Comparison of ENCODE assay signal across 9 mouse cellular contexts in the genomic region with DNA sequence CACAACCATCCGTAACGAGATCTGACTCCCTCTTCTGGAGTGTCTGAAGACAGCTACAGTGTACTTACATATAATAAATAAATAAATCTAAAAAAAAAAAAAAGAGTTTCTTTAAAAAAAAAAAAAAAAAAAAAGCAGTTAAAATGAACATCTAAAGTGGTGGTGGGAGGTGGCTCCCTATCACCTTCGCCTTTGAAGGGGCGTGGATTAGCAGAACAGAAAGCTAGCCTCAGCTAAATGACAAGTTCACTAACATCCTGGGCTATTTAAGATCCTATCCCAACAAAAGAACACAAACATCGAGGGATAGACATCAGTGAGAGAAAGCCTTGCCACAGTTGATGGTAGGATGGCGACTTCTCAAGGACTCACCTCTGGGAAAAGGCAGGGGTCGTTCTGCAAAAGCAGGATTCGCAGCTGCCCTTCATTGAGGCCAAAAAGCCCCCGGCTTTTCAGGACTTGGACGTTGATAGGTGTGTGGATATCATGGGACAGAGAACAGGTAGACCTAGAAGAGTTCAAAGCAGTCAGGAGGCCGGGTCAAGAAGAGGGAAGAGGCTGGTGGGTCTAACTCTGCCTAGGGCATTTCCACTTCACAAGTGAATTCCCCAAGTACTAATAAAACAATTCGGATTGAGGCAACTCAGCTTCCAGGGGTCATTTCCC. TPM values are rescaled to one million over a fixed set of nuclear protein-coding genes. Genes with fewer than 3 reads are reported as not detected.
A peak's percentile ranks its signal among the peaks of the same experiment; 100 is the strongest.
DNase-seq lines count a peak whose midpoint lies in the region; ATAC-seq and TF ChIP-seq lines count a peak whose summit lies in the region.
"Had no signal": no experiment of that assay in that cellular context is flagged by ENCODE, and none has a peak within 500 bp of the region (broad histone marks: within the 10 kb centered on the region; RNA-seq: fewer than 3 reads in every experiment).

No protein-coding gene starts in this region.

- ATAC-seq in forebrain, embryonic 13.5 days = no peak
- no peak for ATAC-seq in liver, embryonic 12.5 days

- no peak for TF ChIP-seq CTCF in cerebellum, adult 2 months (IDR thresholded peaks at IDR 0.05; ENCODE audit: borderline replicate concordance, insufficient read depth, low read depth, low read length)

- H3K4me2 ChIP-seq in forebrain, embryonic 13.5 days = peak overlapping the region; percentile 68
- H3K4me2 ChIP-seq in liver, embryonic 12.5 days = peak overlapping the region; percentile 88

- no peaks in the 10 kb centered on the region for H3K27me3 ChIP-seq in forebrain, embryonic 13.5 days
- no peaks in the 10 kb centered on the region for H3K27me3 ChIP-seq in liver, embryonic 12.5 days (replicated peaks)
- H3K27me3 ChIP-seq in cerebellum, adult 2 months (ENCODE audit: control insufficient read depth, insufficient read depth, low read length) = no peaks in the 10 kb centered on the region

- peak overlapping the region; percentile 89 for H3K27ac ChIP-seq in forebrain, embryonic 13.5 days
- no peak overlapping the region for H3K27ac ChIP-seq in liver, embryonic 12.5 days
- no peak overlapping the region for H3K27ac ChIP-seq in cerebellum, adult 2 months (ENCODE audit: insufficient read depth, low read length)

- H3K9ac ChIP-seq in forebrain, embryonic 13.5 days = peak overlapping the region; percentile 96
- H3K9ac ChIP-seq in liver, embryonic 12.5 days = peak overlapping the region; percentile 81; the same call in 1 of the 2 replicates

- DNase-seq in cerebellum, adult 9-10 months = peak; percentile 16
- no peak for DNase-seq in cerebellum, postnatal 25 days
- peak; percentile 19 for DNase-seq in 3134 (ENCODE audit: extremely low read depth, insufficient read length, low spot score)
- no peak for DNase-seq in spleen, postnatal 10 days (ENCODE audit: low spot score in 2 of 2)
- DNase-seq in cerebellum, adult 2 months = no peak
- DNase-seq in ovary, postnatal 36 days (ENCODE audit: low spot score) = no peak
- DNase-seq: layer of hippocampus, postnatal 36 days had no signal

- WGBS in forebrain, embryonic 13.5 days = 46% methylated on average over 12 of the region's 12 CpGs
- 41% methylated on average over 12 of the region's 12 CpGs for WGBS in liver, embryonic 12.5 days (ENCODE audit: insufficient replicate concordance)
- WGBS in cerebellum, adult 2 months = 60% methylated on average over 12 of the region's 12 CpGs

- no peak for TF ChIP-seq POLR2A in cerebellum, adult 2 months (IDR thresholded peaks at IDR 0.05; ENCODE audit: borderline replicate concordance, insufficient read depth, low read length)

- H3K4me1 ChIP-seq in forebrain, embryonic 13.5 days = peaks cover 15% of the 10 kb centered on the region
- H3K4me1 ChIP-seq in liver, embryonic 12.5 days = peaks cover 24% of the 10 kb centered on the region
- H3K4me1 ChIP-seq in cerebellum, adult 2 months (ENCODE audit: control insufficient read depth, insufficient read depth, low read length) = no peaks in the 10 kb centered on the region

- peak overlapping the region; percentile 83 for H3K4me3 ChIP-seq in forebrain, embryonic 13.5 days
- peak overlapping the region; percentile 74 for H3K4me3 ChIP-seq in liver, embryonic 12.5 days
- H3K4me3 ChIP-seq in cerebellum, adult 2 months (replicated peaks; ENCODE audit: insufficient read depth, low read depth, low read length) = no peak overlapping the region

- no peaks in the 10 kb centered on the region for H3K9me3 ChIP-seq in forebrain, embryonic 13.5 days (replicated peaks)
- H3K9me3 ChIP-seq in liver, embryonic 12.5 days (replicated peaks) = no peaks in the 10 kb centered on the region

- peaks cover 29% of the 10 kb centered on the region for H3K36me3 ChIP-seq in forebrain, embryonic 13.5 days (ENCODE audit: poor library complexity, severe bottlenecking)
- peaks cover 47% of the 10 kb centered on the region for H3K36me3 ChIP-seq in liver, embryonic 12.5 days

RNA-seq across cellular contexts. Expression of gene Zc3hav1l, which starts 1.3 kb away (rescaled TPM):
- polyA plus RNA-seq in forebrain, embryonic 13.5 days (2015; fragmentation: Nextera tagmentation; extraction: Ambion mirVana) = 8.2 and 8.7 TPM in 2 replicates
- 3.9 and 4.0 TPM in 2 replicates for polyA plus RNA-seq in liver, embryonic 12.5 days (2016; fragmentation: Nextera tagmentation; extraction: Ambion mirVana)
- polyA plus RNA-seq in cerebellum, adult 2 months (2012; rRNA removed) = 2.9 and 3.1 TPM in 2 replicates

RNA-seq across cellular contexts. Expression of gene D630045J12Rik, which starts 43.9 kb away (rescaled TPM):
- 10.9 and 12.4 TPM in 2 replicates for polyA plus RNA-seq in forebrain, embryonic 13.5 days (2015; fragmentation: Nextera tagmentation; extraction: Ambion mirVana)
- 0.80 and 0.97 TPM in 2 replicates for polyA plus RNA-seq in liver, embryonic 12.5 days (2016; fragmentation: Nextera tagmentation; extraction: Ambion mirVana)
- polyA plus RNA-seq in cerebellum, adult 2 months (2012; rRNA removed) = 15.9 TPM in 2 replicates

RNA-seq across cellular contexts. Expression of gene Zc3hav1, which starts 56.7 kb away (rescaled TPM):
- 0.75 and 1.0 TPM in 2 replicates for polyA plus RNA-seq in forebrain, embryonic 13.5 days (2015; fragmentation: Nextera tagmentation; extraction: Ambion mirVana)
- 29.6 and 30.6 TPM in 2 replicates for polyA plus RNA-seq in liver, embryonic 12.5 days (2016; fragmentation: Nextera tagmentation; extraction: Ambion mirVana)
- 5.0 TPM in 2 replicates for polyA plus RNA-seq in cerebellum, adult 2 months (2012; rRNA removed)

Comparison
In these comparisons a context has a peak if more than half of its experiments do, and no peak if none do; other contexts are left out.
1. DNase-seq: peak in cerebellum, adult 9-10 months (single experiment) and 3134 (single experiment); none in cerebellum, postnatal 25 days (0 of 2), spleen, postnatal 10 days (0 of 2), cerebellum, adult 2 months (0 of 2) and ovary, postnatal 36 days (single experiment).